Mouse (Mus musculus) left cerebral cortex, postnatal 4 days (tissue): Measurements from ENCODE around the gene Ttc9c. TPM values are rescaled to one million over a fixed set of nuclear protein-coding genes. Genes with fewer than 3 reads are reported as not detected.
"Not testable (repeated sequence)": the region's sequence is repeated elsewhere in the genome, so short reads cannot be mapped to it uniquely, and the experiment has no call there.

Experiments used
- DNase-seq: peaks from one replicate; pipeline ENCODE4 v3.0.0-alpha.2; 2022
- intact Hi-C: fragments of 180-260 bp; cut with DNase I; formaldehyde crosslinking; loops from one replicate; pipeline ENCODE4 v1.15.1; 2025
- total RNA-seq, 2 experiments: library from RNA; stranded (reverse); gene quantifications; 2 replicates each; pipeline ENCODE4 v1.2.3; 2021

Gene Ttc9c
- total RNA-seq = 10 to 100 TPM; 46.0 to 47.2 TPM

GRCm38 (mm10) chr19:8818801-8819595 is at the start of gene Ttc9c:
TSS of gene Ttc9c (minus strand) at chr19:8819333.
- intact Hi-C loops = no loop called here
- peak; percentile 97 for DNase-seq

- no peak for DNase-seq
- intact Hi-C loops = no loop called here
Measured at GRCm38 (mm10) chr19:8864265-8864664, 45.1 kb upstream of the Ttc9c start.

GRCm38 (mm10) chr19:8859018-8859417 is 39.9 kb upstream of the Ttc9c start:
- intact Hi-C loops = no loop called here
- no peak for DNase-seq

- intact Hi-C loops = loop anchor here (2.0 kb wide), 1 partner anchor 253 kb away; no protein-coding TSS in a partner anchor
- DNase-seq = peak; percentile 46
Measured at GRCm38 (mm10) chr19:8857689-8858088, 38.6 kb upstream of the Ttc9c start.

- intact Hi-C loops = no loop called here
Measured at GRCm38 (mm10) chr19:8853117-8853516, 34.0 kb upstream of the Ttc9c start.

GRCm38 (mm10) chr19:8852236-8852928 is 33.2 kb upstream of the Ttc9c start:
- intact Hi-C loops = no loop called here
- no peak for DNase-seq

More at GRCm38 (mm10) chr19:8853117-8853516, 34.0 kb upstream of the Ttc9c start:
- DNase-seq = no peak

- intact Hi-C loops = no loop called here
- DNase-seq = no peak
Measured at GRCm38 (mm10) chr19:8851639-8852038, 32.5 kb upstream of the Ttc9c start.

DNA sequence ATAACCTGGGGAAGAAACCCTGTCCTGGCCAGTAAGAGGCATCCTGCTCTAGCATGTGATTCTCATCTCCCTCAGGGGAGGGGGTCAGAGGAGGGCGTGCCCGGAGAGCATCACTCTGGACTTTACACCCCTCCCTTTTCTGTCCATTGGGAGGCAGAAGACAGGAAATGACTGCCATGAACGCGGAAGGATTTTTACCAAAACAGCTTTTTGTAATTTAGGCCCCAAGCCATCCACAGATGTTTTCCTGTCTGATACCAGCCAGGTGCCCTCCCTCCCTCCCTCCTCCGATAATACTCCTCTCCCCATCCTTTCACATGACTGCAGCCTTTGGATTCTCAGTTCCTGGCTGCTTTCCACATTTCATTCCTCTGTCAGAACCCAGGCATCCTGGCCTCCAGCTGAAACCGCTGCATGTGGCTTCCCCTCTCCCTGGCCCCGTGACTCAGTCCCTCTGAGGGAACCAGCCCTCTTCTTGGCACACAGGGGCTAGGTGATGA is 31.3 kb upstream of the Ttc9c start, which contains the start of gene Lrrn4cl:
Gene Lrrn4cl (plus strand): TSS at position 367 of the 500 bp plus-strand sequence.
- DNase-seq = peak; percentile 30
- intact Hi-C loops = no loop called here

DNA sequence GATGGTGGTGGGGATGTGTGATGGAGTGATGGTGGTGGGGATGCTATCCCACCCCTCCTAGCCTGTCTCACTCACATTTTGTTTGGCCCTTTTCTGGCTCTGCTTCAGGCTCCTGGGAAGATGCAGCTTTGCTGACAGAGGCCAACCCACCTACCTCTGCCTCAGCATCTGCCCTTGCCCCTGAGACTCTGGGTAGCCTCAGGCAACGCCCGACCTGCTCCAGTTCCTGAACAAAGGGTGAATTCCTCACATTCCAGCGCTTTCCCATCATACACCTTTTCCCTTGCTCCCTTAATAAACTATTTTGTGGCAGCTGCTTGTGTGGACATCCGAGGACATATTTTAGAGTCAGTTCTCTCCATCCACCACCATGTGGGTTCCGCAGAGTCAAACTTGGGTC is 29.2 kb upstream of the Ttc9c start:
- intact Hi-C loops = no loop called here
- DNase-seq = no peak

- peak; percentile 80 for DNase-seq
- intact Hi-C loops = no loop called here
Measured at GRCm38 (mm10) chr19:8844371-8845129, 25.4 kb upstream of the Ttc9c start.

- intact Hi-C loops = no loop called here
- no peak for DNase-seq
Measured at GRCm38 (mm10) chr19:8842961-8843360, 23.8 kb upstream of the Ttc9c start.

DNA sequence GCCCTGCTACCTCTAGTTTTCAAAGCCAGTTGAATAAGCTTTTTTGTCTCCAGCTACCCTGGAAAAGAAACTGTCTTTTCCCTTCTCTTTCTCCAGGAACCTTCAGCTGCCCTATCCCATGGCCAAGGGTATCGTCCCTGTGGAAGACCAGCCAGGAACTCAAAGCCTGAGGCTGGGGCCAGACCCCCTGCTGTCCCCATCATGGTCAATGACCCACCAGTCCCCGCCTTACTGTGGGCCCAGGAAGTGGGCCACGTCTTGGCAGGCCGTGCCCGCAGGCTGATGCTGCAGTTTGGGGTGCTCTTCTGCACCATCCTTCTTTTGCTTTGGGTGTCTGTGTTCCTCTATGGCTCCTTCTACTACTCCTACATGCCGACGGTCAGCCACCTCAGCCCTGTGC is 21.9 kb upstream of the Ttc9c start:
- peak; percentile 25 for DNase-seq
- intact Hi-C loops = no loop called here

GRCm38 (mm10) chr19:8839908-8840791 is 21.0 kb upstream of the Ttc9c start:
- DNase-seq = peak; percentile 73
- intact Hi-C loops = loop anchor here (10.0 kb wide), 1 partner anchor 105 kb away; the partner anchor contains the start of gene Mta2

DNA sequence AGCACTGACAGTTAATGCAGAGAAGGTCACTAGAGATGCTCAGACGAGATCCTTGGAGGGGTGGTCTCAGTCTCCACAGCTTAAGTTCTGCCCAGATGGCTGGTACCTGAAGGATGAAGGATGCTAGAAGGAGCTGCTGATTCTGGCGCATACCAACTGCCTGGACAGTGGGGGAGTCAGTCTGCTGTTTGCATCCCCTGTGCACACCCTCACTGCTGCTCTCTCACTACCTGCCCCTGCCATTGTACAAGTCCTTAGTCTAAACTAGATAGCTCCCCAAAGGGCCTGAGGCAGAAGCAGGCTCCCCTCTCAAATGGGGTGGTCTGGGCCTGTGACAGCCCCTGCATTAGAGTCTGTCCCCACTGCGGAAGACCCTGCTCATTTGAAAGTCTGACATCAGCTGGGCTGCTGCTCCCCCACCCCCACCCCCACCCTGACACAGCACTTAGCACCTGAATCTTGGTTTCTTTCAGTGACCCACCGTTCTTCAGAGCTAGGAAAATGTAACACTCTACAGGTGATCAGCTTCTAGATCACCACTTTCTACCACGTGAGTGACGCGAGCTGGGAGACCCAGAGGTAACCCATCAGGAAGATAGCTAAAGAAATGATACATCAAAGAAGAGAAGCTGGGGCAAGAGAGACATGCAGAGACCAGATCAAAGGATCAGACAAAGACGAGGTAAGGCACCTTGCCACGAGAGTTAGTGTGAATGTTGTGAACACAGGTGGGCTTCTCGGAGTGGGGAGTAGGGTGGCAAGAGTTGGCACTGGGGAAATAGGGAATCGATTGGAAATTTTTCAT is 20.2 kb upstream of the Ttc9c start, which contains the start of gene Gng3:
Gene Gng3 (minus strand): TSS at position 92 of the 805 bp plus-strand sequence.
- intact Hi-C loops = loop anchor here (10.0 kb wide), 1 partner anchor 105 kb away; the partner anchor contains the start of gene Mta2
- peak; percentile 87 for DNase-seq

- intact Hi-C loops = loop anchor here (10.0 kb wide), 1 partner anchor 107 kb away; the partner anchor contains the start of gene Mta2
- DNase-seq = peak; percentile 61
Measured at GRCm38 (mm10) chr19:8838041-8838730, 19.1 kb upstream of the Ttc9c start.

DNA sequence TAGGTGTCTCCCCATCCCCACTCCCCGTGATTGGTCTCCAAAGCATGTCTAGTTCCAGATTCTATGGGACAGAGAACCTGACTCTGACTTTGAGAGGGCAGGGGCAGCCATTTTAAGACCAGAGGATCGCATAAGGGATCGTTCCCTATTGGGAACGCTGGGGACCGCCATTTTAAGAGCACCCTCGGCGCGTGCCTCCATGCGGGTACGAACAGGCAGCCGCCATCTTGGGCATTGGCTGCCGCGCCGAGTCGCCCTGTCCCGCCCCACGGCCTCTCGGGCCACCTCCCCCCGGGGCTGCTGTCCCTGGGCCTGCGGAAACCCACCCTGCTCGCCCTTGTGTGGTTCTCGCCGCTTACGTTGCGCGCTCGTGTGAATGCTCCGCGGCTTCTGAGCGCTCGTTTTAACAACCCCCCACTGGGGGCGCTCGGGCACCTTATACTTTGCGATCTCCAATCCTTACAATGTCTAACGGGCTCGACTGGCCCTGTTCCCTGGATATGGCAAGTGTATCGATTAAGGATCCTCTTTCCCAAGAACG is 18.2 kb upstream of the Ttc9c start, which contains the start of gene Bscl2:
Gene Bscl2 (plus strand): TSS at position 217 of the 541 bp plus-strand sequence.
- DNase-seq = peak; percentile 89
- intact Hi-C loops = loop anchor here (10.0 kb wide), 1 partner anchor 107 kb away; the partner anchor contains the start of gene Mta2

DNA sequence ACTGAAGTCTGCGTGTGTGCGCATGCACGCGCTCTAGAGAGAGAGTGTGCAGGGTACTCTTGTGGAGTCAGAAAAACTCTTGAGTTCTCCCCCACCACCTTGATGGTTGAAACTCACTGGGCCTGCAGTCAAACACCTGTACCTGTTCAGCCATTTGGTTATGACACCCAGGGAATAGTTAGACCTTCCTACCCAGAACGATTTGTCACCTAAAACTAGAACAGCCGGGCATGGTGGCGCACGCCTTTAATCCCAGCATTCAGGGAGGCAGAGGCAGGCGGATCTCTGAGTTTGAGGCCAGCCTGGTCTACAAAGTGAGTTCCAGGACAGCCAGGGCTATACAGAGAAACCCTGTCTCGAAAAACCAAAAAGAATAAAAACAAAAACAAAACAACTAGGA is 17.2 kb upstream of the Ttc9c start:
- intact Hi-C loops = loop anchor here (10.0 kb wide), 1 partner anchor 108 kb away; the partner anchor contains the start of gene Mta2
- DNase-seq = not testable (repeated sequence)
